Mouse (Mus musculus) layer of hippocampus, adult 8-10 months (tissue): ENCODE measurements around the gene Minar1. TPM values are rescaled to one million over a fixed set of nuclear protein-coding genes. Genes with fewer than 3 reads are reported as not detected.

Experiments
- total RNA-seq, 4 experiments: library from RNA; stranded (reverse); gene quantifications; 2 replicates each; pipeline ENCODE4 v1.2.4; 2022

Gene Minar1
- total RNA-seq, 4 experiments from 2014 or later, result 4.4 to 4.8 (median 4.5) TPM

Other genes with a start within 250 kb of the Minar1 start
- 10 to 100 TPM; 28.7 to 43.1 (median 34.4) TPM for gene Tmed3, start 81.9 kb upstream of the Minar1 start, total RNA-seq
- 1 to 10 TPM; 1.9 to 2.7 (median 2.4) TPM for gene Ankrd34c, start 115.3 kb upstream of the Minar1 start, total RNA-seq